Mouse (Mus musculus) heart, embryonic 12.5 days (tissue): ENCODE results near the gene Ubl3. TPM values are rescaled to one million over a fixed set of nuclear protein-coding genes. Genes with fewer than 3 reads are reported as not detected.
A peak's percentile ranks its signal among the peaks of the same experiment; 100 is the strongest.

Experiments
- ATAC-seq: fragments of 200-750 bp; cut with Nextera tagmentation; 2 replicates; pipeline ENCODE4 v1.8.0; 2017; ENCODE audit warnings: moderate TSS enrichment, moderate library complexity; ENCODE audit not compliant: insufficient number of reproducible peaks, low FRiP score
- H3K27ac ChIP-seq: fragments of 300-500 bp; sonication (generic); 2 replicates; pipeline ENCODE4 v1.5.1; 2016; ENCODE audit warnings: mild to moderate bottlenecking, moderate library complexity; ENCODE audit not compliant: poor library complexity, severe bottlenecking
- H3K27me3 ChIP-seq: fragments of 300-500 bp; sonication (generic); replicated peaks from 2 replicates; pipeline ENCODE4 v1.6.1; 2016; ENCODE audit warnings: mild to moderate bottlenecking, moderate library complexity
- H3K36me3 ChIP-seq: fragments of 300-500 bp; sonication (generic); 2 replicates; pipeline ENCODE4 v1.6.1; 2016; ENCODE audit warnings: mild to moderate bottlenecking, moderate library complexity
- H3K4me1 ChIP-seq: fragments of 300-500 bp; sonication (generic); replicated peaks from 2 replicates; pipeline ENCODE4 v1.6.1; 2016; ENCODE audit warnings: mild to moderate bottlenecking
- H3K4me2 ChIP-seq: fragments of 300-500 bp; sonication (generic); 2 replicates; pipeline ENCODE4 v1.6.1; 2016; ENCODE audit warnings: mild to moderate bottlenecking, moderate library complexity
- H3K4me3 ChIP-seq: fragments of 300-500 bp; sonication (generic); 2 replicates; pipeline ENCODE4 v1.5.1; 2016; ENCODE audit warnings: mild to moderate bottlenecking
- H3K9ac ChIP-seq: fragments of 300-500 bp; sonication (generic); 2 replicates; pipeline ENCODE4 v1.6.1; 2016; ENCODE audit warnings: mild to moderate bottlenecking, moderate library complexity
- H3K9me3 ChIP-seq: fragments of 300-500 bp; sonication (generic); replicated peaks from 2 replicates; pipeline ENCODE4 v1.6.1; 2016; ENCODE audit warnings: mild to moderate bottlenecking, moderate library complexity
- WGBS: fragments of 180-500 bp; shearing (Covaris S2); methylation state at CpG from one replicate; pipeline ENCODE4 v1.1.7; 2016; 5-methylcytosine and 5-hydroxymethylcytosine counted together
- polyA plus RNA-seq: library from polyadenylated mRNA; unstranded; fragments of >200 nt; fragmentation: Nextera tagmentation; extraction: Ambion mirVana; gene quantifications from 2 replicates; pipeline ENCODE4 v1.2.1, GENCODE M21; 2016

Ubl3 gene
- polyA plus RNA-seq, 1 experiment from 2014 or later = 69.1 TPM

DNA sequence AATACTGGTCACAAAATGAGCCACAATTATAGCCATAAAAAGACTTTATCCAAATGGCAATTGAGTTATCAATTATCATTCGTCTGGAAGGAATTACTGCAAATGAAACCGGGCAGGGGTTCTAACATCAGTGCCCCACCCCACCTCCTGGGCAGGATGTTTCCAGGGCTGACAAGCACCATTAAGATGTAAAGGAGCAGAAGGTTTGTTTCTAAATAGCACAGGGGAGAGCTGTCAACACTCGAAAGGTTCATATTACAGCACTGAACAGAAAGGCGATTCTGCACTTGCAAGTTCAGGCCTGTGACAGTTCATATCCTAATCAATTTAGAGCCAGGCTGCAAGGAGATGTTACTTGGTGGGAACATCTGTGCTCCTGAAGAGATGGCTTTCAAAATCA, 3.3 kb downstream of the Ubl3 start:
- Histone ChIP-seq H3K4me3 (no peak overlapping the region), H3K27me3 (no peaks in the 10 kb centered on the region), H3K9me3 (no peaks in the 10 kb centered on the region), H3K9ac (0 out of 2 replicates have a peak overlapping the region, but pooled peaks have one; percentile 39), H3K36me3 (no peaks in the 10 kb centered on the region), H3K4me2 (peak overlapping the region; percentile 18; the same call in 1 of the 2 replicates), H3K4me1 (peaks cover 62% of the 10 kb centered on the region), H3K27ac (no peak overlapping the region)
- 13% methylated on average over 4 of the region's 4 CpGs for WGBS
- ATAC-seq = no peak

DNA sequence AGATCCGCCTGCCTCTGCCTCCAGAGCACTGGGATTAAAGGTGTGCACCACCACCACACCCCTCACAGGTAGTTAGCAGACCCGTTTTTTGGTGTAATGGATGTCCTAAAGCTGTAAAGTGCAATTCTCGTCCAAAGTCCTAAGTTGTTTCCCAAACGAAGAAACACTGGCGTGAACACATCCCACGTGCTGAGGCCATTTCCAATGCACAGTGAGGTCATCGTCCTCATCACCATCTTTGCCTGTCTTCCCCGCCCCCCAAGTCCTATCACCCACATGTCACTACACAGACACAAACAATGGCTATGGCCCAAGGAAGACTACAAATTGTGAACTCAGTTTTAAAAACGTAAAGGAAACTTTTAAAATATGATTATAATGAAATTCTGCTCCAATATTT, 4.0 kb downstream of the Ubl3 start:
- Histone ChIP-seq H3K27me3 (no peaks in the 10 kb centered on the region), H3K4me2 (0 out of 2 replicates have a peak overlapping the region, but pooled peaks have one; percentile 4), H3K27ac (no peak overlapping the region), H3K9me3 (no peaks in the 10 kb centered on the region), H3K9ac (no peak overlapping the region), H3K4me1 (peaks cover 55% of the 10 kb centered on the region), H3K36me3 (no peaks in the 10 kb centered on the region), H3K4me3 (no peak overlapping the region)
- WGBS = 53% methylated on average over 9 of the region's 9 CpGs
- ATAC-seq = no peak

- 0 out of 2 replicates have a peak overlapping the region, but pooled peaks have one; percentile 15 for H3K4me2 ChIP-seq
These were observed 4.6 kb downstream of the Ubl3 start for GRCm38 (mm10) chr5:148547870-148548456.

DNA sequence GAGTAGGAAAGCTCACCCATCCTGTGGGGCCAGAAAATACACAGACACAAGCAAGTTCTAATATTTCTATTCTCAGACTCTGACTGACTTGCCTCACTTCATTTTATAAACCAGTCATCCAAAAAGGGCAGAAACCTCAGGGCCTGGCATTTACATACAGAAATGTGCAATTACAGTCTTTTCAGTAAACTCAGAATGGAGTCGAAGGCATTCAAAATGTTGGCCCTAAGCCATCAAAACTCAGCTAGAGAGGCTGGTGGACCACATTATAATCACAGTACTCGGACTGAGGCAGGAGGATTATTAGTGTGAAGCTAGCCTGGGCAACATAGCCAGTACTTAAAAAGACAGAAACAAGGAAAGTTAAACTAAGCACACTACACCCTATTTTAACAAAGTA, 5.6 kb downstream of the Ubl3 start:
- no peak overlapping the region for H3K9ac ChIP-seq
- no peak for ATAC-seq
- H3K4me2 ChIP-seq = no peak overlapping the region
- H3K27ac ChIP-seq = no peak overlapping the region
- H3K36me3 ChIP-seq = no peaks in the 10 kb centered on the region
- no peaks in the 10 kb centered on the region for H3K9me3 ChIP-seq
- H3K27me3 ChIP-seq = no peaks in the 10 kb centered on the region
- H3K4me1 ChIP-seq = peaks cover 56% of the 10 kb centered on the region
- WGBS = 57% methylated on average over 2 of the region's 2 CpGs
- H3K4me3 ChIP-seq = no peak overlapping the region

More at GRCm38 (mm10) chr5:148547870-148548456, 4.6 kb downstream of the Ubl3 start:
- WGBS = 28% methylated on average over 10 of the region's 10 CpGs
- H3K27ac ChIP-seq = no peak overlapping the region
- no peak for ATAC-seq
- H3K4me1 ChIP-seq = peaks cover 49% of the 10 kb centered on the region
- H3K36me3 ChIP-seq = no peaks in the 10 kb centered on the region
- no peaks in the 10 kb centered on the region for H3K9me3 ChIP-seq
- H3K4me3 ChIP-seq = no peak overlapping the region
- no peaks in the 10 kb centered on the region for H3K27me3 ChIP-seq
- H3K9ac ChIP-seq = no peak overlapping the region

GRCm38 (mm10) chr5:148544733-148545132, 7.9 kb downstream of the Ubl3 start:
- H3K4me2 ChIP-seq = no peak overlapping the region
- no peak overlapping the region for H3K9ac ChIP-seq
- ATAC-seq = no peak
- H3K4me3 ChIP-seq = no peak overlapping the region
- H3K27ac ChIP-seq = no peak overlapping the region
- no peaks in the 10 kb centered on the region for H3K9me3 ChIP-seq
- peaks cover 64% of the 10 kb centered on the region for H3K4me1 ChIP-seq
- WGBS = 82% methylated on average over 2 of the region's 2 CpGs
- no peaks in the 10 kb centered on the region for H3K27me3 ChIP-seq
- no peaks in the 10 kb centered on the region for H3K36me3 ChIP-seq

GRCm38 (mm10) chr5:148542196-148542595, 10.4 kb downstream of the Ubl3 start:
- Histone ChIP-seq H3K4me2 (no peak overlapping the region), H3K4me3 (no peak overlapping the region), H3K9ac (no peak overlapping the region), H3K27me3 (no peaks in the 10 kb centered on the region), H3K9me3 (no peaks in the 10 kb centered on the region), H3K27ac (0 out of 2 replicates have a peak overlapping the region, but pooled peaks have one; percentile 31), H3K4me1 (peaks cover 54% of the 10 kb centered on the region), H3K36me3 (no peaks in the 10 kb centered on the region)
- no peak for ATAC-seq
- 14% methylated on average over 2 of the region's 2 CpGs for WGBS

- peaks cover 47% of the 10 kb centered on the region for H3K4me1 ChIP-seq
- WGBS = 56% methylated on average over 4 of the region's 4 CpGs
- H3K27me3 ChIP-seq = no peaks in the 10 kb centered on the region
- ATAC-seq = no peak
- no peak overlapping the region for H3K4me3 ChIP-seq
- H3K4me2 ChIP-seq = no peak overlapping the region
- H3K36me3 ChIP-seq = no peaks in the 10 kb centered on the region
- no peak overlapping the region; the same call in 1 of the 2 replicates for H3K27ac ChIP-seq
- H3K9ac ChIP-seq = no peak overlapping the region
- no peaks in the 10 kb centered on the region for H3K9me3 ChIP-seq
These were observed 16.7 kb downstream of the Ubl3 start for GRCm38 (mm10) chr5:148535669-148536430.

DNA sequence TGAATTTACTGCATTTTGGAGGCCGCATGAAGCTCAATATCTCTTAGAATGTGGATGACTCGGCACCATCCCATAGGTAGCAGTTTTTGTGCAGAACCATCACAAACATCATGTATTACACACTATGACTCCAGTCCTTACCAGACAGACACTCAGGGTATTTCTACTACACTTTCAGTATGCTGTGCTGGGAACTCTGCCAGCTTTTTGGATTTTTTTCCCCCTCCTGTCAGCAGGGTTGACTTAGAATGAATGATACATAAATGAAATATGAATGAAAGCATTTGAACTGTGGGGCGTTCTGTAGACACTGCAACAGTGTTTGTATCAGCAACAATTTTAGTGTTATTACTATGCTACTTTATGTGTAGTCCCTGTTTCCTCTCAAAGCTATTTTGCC, 17.9 kb downstream of the Ubl3 start:
- H3K4me1 ChIP-seq = peaks cover 37% of the 10 kb centered on the region
- H3K4me2 ChIP-seq = no peak overlapping the region
- no peak for ATAC-seq
- H3K9ac ChIP-seq = no peak overlapping the region
- 62% methylated on average over 3 of the region's 3 CpGs for WGBS
- H3K4me3 ChIP-seq = no peak overlapping the region
- H3K36me3 ChIP-seq = no peaks in the 10 kb centered on the region
- H3K27ac ChIP-seq = peak overlapping the region; percentile 29; the same call in 1 of the 2 replicates
- no peaks in the 10 kb centered on the region for H3K27me3 ChIP-seq
- H3K9me3 ChIP-seq = no peaks in the 10 kb centered on the region

DNA sequence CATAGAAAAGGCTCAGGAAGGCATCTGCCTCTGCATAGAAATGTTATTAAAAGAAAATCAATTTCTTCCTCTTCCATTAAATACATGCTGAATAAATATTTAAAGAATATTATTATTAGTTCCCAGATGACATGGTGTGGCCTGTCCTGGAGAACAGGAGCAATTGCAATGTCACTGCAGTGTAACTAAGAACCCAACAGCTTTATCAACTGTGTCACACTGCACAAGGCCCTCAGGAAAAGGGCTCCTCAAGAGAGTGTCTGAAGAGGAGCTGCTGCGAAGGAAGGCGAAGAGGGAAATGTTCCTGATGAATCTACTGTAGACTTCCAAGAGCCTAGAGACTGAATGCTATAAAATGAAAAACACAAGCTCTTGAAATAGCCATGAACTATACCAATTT, 18.7 kb downstream of the Ubl3 start:
- no peak for ATAC-seq
- no peak overlapping the region for H3K27ac ChIP-seq

GRCm38 (mm10) chr5:148532201-148532600, 20.4 kb downstream of the Ubl3 start:
- H3K27me3 ChIP-seq = no peaks in the 10 kb centered on the region
- H3K9ac ChIP-seq = no peak overlapping the region
- no peak overlapping the region for H3K4me2 ChIP-seq
- H3K4me1 ChIP-seq = peaks cover 36% of the 10 kb centered on the region
- no peak overlapping the region for H3K27ac ChIP-seq
- no peak overlapping the region for H3K4me3 ChIP-seq
- H3K9me3 ChIP-seq = no peaks in the 10 kb centered on the region
- no peak for ATAC-seq
- H3K36me3 ChIP-seq = no peaks in the 10 kb centered on the region
- 57% methylated on average over 5 of the region's 5 CpGs for WGBS

More for the DNA sequence above, 18.7 kb downstream of the Ubl3 start:
- Histone ChIP-seq H3K4me3 (no peak overlapping the region), H3K4me1 (peaks cover 32% of the 10 kb centered on the region), H3K9ac (no peak overlapping the region), H3K27me3 (no peaks in the 10 kb centered on the region), H3K36me3 (no peaks in the 10 kb centered on the region), H3K9me3 (no peaks in the 10 kb centered on the region), H3K4me2 (no peak overlapping the region)
- WGBS = 36% methylated on average over 2 of the region's 2 CpGs

DNA sequence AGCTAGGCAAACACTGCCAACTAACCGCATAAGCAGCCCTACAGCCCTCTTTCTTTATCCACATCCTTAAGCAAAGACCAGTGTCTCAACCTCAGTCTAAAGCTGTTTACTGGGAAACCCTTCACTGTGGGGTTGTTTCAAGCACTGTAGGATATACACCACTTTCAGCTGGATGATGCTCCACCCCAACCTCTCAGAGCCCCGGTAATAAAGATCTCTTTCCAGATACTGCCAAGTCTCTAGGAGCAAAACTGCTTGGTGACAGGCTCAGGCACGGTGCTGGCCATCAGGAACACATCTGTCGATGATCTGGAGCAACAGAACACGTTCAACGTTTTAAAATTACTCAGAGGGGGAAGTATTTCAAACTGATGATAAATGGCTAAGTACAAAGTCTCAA, 25.0 kb downstream of the Ubl3 start:
- no peak overlapping the region for H3K27ac ChIP-seq
- WGBS = 30% methylated on average over 6 of the region's 6 CpGs
- H3K9ac ChIP-seq = 0 out of 2 replicates have a peak overlapping the region, but pooled peaks have one; percentile 7
- no peak for ATAC-seq
- H3K9me3 ChIP-seq = no peaks in the 10 kb centered on the region
- H3K36me3 ChIP-seq = no peaks in the 10 kb centered on the region
- no peaks in the 10 kb centered on the region for H3K27me3 ChIP-seq
- H3K4me2 ChIP-seq = no peak overlapping the region
- H3K4me3 ChIP-seq = no peak overlapping the region
- H3K4me1 ChIP-seq = peaks cover 28% of the 10 kb centered on the region
